Mouse (Mus musculus): Measurements from ENCODE around the gene Spesp1. TPM values are rescaled to one million over a fixed set of nuclear protein-coding genes. Genes with fewer than 3 reads are reported as not detected.

The Spesp1 gene
- polyA plus RNA-seq, 1 experiment from 2014 or later: not detected

DNA sequence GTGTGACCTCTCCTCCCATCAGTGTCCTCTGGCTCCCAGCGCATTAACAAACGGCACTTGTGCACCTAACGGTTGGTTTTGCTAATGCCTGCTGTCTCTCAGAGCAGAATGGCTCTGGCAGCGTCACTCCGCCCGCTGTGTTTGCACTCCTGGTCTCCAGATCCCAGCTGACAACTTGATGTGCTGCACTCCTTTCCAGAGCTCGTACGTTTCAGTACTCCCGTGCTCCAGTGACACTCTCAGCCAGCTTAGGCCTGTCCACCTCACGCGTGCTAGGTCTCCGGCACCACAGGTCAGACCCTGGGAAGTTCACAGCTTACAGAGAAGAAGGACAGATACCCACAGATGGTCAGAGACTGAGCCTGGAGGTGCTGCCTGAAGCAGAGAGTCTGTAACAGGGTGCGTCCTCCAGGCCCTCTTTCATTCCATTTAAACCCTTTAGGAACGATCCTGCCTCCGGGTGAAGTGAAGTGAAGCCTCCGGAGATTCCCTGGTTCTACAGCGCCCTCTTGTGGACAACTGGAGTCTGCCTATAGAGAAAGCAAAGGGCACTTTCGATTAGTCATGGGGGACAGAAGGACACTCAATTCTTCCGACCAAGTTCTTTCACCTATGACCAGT lies 37.9 kb downstream of the Spesp1 start:
- no peak overlapping the region for H3K4me3 ChIP-seq
- H3K4me1 ChIP-seq: peaks cover 18% of the 10 kb centered on the region
- H3K27me3 ChIP-seq: peaks cover 6% of the 10 kb centered on the region
- H3K4me2 ChIP-seq (replicated peaks): peak overlapping the region; percentile 46
- H3K27ac ChIP-seq: no peak overlapping the region; the same call in 1 of the 2 replicates
- no peaks in the 10 kb centered on the region for H3K9me3 ChIP-seq (replicated peaks)
- H3K36me3 ChIP-seq: no peaks in the 10 kb centered on the region
- WGBS: 20% methylated on average over 19 of the region's 19 CpGs
- ATAC-seq (ENCODE audit: low FRiP score): peak; percentile 66
- H3K9ac ChIP-seq: no peak overlapping the region

DNA sequence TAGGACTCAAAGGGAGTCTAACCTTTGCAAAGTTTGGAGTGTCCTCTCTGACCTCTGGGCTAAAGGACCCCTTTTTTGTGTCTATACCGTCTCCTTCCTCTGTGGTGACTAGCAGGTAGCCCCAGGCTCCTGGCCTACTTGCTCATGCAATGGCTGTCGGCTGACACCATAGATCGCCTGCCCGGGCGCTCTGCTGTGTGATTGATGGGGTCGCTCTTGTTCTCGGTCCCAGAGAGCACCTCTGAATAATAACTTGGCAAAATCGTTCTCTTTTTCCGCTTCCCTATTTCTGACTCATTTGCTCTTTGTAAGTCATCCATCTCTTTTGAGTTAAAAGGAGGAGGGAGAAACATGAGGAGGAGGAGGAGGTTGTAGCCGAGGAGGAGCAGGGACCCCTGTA lies 42.0 kb downstream of the Spesp1 start:
- ATAC-seq (ENCODE audit: low FRiP score): no peak
- Histone ChIP-seq H3K9ac (no peak overlapping the region), H3K4me1 (peaks cover 22% of the 10 kb centered on the region), H3K27ac (no peak overlapping the region), H3K4me3 (no peak overlapping the region), H3K9me3 (replicated peaks) (no peaks in the 10 kb centered on the region), H3K27me3 (peaks cover 6% of the 10 kb centered on the region), H3K36me3 (no peaks in the 10 kb centered on the region), H3K4me2 (replicated peaks) (no peak overlapping the region)
- 27% methylated on average over 10 of the region's 10 CpGs for WGBS

DNA sequence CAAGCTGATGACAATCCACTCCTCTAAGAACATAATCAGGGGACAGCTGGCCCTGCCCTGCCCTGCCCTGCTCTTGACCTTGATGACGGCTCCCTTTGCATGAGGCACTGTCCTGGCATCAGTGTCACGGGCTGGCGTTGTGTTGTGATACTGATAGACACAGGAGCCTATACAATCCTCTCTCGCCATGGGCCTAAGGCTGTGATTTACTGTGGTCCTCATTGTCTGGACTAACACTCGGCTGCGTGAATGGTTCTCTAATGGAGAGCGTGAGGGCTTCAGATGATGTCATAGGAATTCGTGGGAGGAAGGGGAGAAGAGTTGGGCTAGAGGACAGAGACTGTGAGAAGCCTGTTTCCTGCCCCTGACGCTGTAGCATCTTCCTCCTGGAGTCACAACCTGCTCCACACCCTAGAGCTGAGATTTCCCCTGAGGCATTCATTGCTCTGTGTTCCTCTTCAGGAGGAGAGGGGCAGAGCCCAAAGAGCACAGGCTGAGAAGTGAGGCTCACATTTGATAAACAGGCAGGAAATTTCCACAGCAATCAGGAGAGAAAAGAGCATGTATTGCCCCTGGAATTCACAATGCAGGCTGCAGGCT lies 44.5 kb downstream of the Spesp1 start:
- Histone ChIP-seq H3K4me3 (no peak overlapping the region), H3K4me1 (peaks cover 17% of the 10 kb centered on the region; the same call in 1 of the 2 replicates), H3K9ac (no peak overlapping the region), H3K27me3 (no peaks in the 10 kb centered on the region), H3K9me3 (replicated peaks) (no peaks in the 10 kb centered on the region), H3K4me2 (replicated peaks) (no peak overlapping the region), H3K36me3 (no peaks in the 10 kb centered on the region), H3K27ac (no peak overlapping the region)
- ATAC-seq (ENCODE audit: low FRiP score): no peak
- WGBS: 47% methylated on average over 9 of the region's 9 CpGs

DNA sequence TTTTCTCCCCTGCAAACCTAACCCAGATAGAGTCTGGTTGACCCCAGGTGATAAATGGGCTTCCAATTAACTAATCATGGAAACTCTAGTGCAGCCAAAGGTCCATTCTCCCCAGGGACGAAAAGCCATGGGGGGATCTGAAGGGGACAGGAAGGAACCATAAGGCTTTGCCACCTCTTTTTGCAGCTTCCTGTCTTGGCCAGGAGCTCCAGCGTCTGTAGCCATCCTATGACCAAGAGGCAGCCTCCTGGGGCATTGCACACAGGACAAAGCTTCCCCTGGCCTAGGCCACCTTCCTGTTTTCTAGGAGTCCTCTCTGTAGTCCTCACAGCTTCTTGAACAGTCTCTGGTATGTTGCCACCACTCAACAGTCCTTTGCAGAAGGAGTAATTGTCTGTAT lies 46.5 kb downstream of the Spesp1 start:
- H3K4me2 ChIP-seq (replicated peaks): no peak overlapping the region
- H3K4me3 ChIP-seq: no peak overlapping the region
- no peak overlapping the region for H3K9ac ChIP-seq
- WGBS: 85% methylated on average over 2 of the region's 2 CpGs
- H3K9me3 ChIP-seq (replicated peaks): no peaks in the 10 kb centered on the region
- H3K27ac ChIP-seq: no peak overlapping the region
- H3K27me3 ChIP-seq: no peaks in the 10 kb centered on the region
- peaks cover 16% of the 10 kb centered on the region; the same call in 1 of the 2 replicates for H3K4me1 ChIP-seq
- ATAC-seq (ENCODE audit: low FRiP score): no peak
- H3K36me3 ChIP-seq: no peaks in the 10 kb centered on the region

DNA sequence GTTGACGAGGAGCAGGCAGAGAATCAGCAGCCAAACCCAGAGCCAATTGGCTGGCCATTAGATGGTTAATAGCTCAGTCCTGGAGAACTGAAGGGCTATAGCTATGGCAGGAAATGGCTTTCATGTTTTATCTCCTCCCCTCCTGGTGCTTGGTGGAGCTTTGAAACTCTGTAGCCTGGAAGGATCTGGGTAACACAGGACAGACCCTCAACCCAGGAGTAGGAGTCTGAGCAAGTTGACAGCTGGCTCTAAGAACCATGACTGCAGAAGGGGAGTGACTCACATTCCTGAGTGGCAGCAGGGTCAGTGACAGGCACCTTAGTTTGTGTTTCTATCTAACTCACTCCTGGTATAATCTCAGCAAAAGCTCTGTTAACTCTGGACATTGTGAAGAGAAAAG lies 49.4 kb downstream of the Spesp1 start:
- Histone ChIP-seq H3K4me3 (no peak overlapping the region), H3K9me3 (replicated peaks) (no peaks in the 10 kb centered on the region), H3K9ac (no peak overlapping the region), H3K27me3 (no peaks in the 10 kb centered on the region), H3K36me3 (no peaks in the 10 kb centered on the region), H3K27ac (no peak overlapping the region), H3K4me2 (replicated peaks) (no peak overlapping the region), H3K4me1 (peaks cover 6% of the 10 kb centered on the region; the same call in 1 of the 2 replicates)
- WGBS: 63% methylated on average over 1 of the region's 1 CpGs
- no peak for ATAC-seq (ENCODE audit: low FRiP score)

DNA sequence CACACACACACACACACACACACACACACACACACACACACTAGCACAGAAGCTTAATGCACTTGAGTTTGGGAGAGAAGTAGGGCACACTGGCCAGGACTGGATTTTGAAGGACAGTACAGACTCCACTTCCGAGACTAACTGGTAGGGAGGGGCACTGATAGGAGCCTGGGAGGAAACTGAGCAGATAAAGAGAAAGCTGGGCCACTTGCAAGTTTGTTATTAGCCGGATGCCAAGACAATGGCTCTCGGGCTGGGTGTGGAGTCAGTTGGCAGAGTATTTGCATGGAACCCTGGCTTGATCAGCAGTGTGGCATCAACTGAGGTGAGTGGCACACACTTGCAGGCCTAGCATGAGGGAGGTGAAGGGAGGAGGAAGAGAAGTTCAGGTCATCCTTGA lies 51.0 kb downstream of the Spesp1 start:
- no peaks in the 10 kb centered on the region for H3K9me3 ChIP-seq (replicated peaks)
- no peak overlapping the region for H3K4me3 ChIP-seq
- no peaks in the 10 kb centered on the region for H3K27me3 ChIP-seq
- H3K36me3 ChIP-seq: no peaks in the 10 kb centered on the region
- H3K4me1 ChIP-seq: no peaks in the 10 kb centered on the region
- H3K4me2 ChIP-seq (replicated peaks): no peak overlapping the region
- no peak for ATAC-seq (ENCODE audit: low FRiP score)
- 79% methylated on average over 3 of the region's 3 CpGs for WGBS
- H3K9ac ChIP-seq: no peak overlapping the region
- H3K27ac ChIP-seq: no peak overlapping the region

DNA sequence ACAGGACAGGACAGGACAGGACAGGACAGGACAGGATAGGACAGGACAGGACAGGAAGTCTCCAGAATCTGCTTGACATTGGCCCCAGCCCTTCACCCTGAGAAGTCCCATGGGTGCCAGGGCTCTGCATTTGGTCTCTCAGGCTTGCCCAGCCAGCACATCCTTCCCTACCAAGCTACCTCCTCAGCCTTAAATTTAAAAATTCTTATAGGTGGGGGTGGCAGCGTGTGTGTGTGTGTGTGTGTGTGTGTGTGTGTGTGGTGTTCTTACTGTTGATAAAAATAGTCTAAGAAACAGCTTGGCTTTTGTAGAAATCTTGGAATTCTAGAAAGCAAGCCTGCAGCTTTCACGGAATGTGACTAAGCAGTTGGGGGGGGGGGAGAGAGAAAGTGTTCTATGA lies 52.0 kb downstream of the Spesp1 start:
- 93% methylated on average over 2 of the region's 2 CpGs for WGBS
- no peak overlapping the region for H3K4me3 ChIP-seq
- no peak overlapping the region for H3K9ac ChIP-seq

DNA sequence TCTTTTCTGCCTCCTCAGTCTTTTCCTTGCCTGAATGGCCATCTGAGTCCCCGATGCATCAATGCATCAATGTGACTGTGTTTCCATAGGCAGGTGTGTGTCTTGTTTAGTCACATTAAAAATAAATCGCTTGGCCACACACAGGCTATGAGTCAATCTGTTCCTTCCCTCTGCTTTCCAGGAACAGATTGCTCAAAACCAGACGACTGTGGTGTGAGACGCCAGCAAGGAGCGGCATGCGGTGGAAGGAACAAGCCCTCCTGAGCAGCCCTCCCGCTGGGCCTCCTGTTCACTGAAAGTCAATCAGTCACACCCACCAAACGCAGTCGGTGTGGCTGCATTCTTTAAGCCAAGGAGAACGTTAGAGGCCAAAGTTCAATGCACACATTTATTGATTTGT lies 59.5 kb downstream of the Spesp1 start:
- no peak overlapping the region for H3K27ac ChIP-seq
- 9% methylated on average over 10 of the region's 10 CpGs for whole genome bisulfite sequencing

More for the DNA sequence above, 52.0 kb downstream of the Spesp1 start:
- H3K4me1 ChIP-seq: no peaks in the 10 kb centered on the region
- no peak overlapping the region for H3K27ac ChIP-seq
- H3K36me3 ChIP-seq: no peaks in the 10 kb centered on the region
- H3K4me2 ChIP-seq (replicated peaks): no peak overlapping the region
- no peak for ATAC-seq (ENCODE audit: low FRiP score)
- no peaks in the 10 kb centered on the region for H3K27me3 ChIP-seq
- H3K9me3 ChIP-seq (replicated peaks): no peaks in the 10 kb centered on the region

DNA sequence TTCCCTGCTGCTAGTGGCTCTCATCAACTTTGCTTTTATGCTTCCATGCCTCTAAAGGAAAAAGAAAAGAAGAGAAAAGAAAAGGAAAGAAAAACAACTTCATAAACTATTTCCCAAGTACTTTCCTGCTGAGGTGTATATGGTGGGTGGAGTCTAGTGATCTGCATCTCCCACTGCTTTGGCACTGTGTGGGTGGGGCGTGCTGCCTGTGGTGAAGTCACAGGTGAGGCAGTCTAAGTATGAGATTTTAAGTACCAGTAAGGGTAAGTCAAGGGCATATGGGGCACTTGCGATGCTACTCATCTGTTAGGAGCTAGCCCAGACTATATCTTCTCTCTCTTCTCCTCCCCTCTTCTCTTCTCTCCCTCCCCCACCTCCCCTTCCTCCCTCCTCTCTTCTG lies 60.0 kb downstream of the Spesp1 start:
- Histone ChIP-seq H3K4me1 (peaks cover 5% of the 10 kb centered on the region), H3K27ac (no peak overlapping the region), H3K9me3 (replicated peaks) (no peaks in the 10 kb centered on the region), H3K4me3 (no peak overlapping the region), H3K36me3 (no peaks in the 10 kb centered on the region), H3K9ac (no peak overlapping the region), H3K27me3 (no peaks in the 10 kb centered on the region), H3K4me2 (replicated peaks) (no peak overlapping the region)
- no peak for ATAC-seq (ENCODE audit: low FRiP score)
- WGBS: 83% methylated on average over 2 of the region's 2 CpGs

More for the DNA sequence above, 59.5 kb downstream of the Spesp1 start:
- Histone ChIP-seq H3K4me2 (replicated peaks) (no peak overlapping the region), H3K4me3 (no peak overlapping the region), H3K9ac (no peak overlapping the region), H3K36me3 (no peaks in the 10 kb centered on the region), H3K9me3 (replicated peaks) (no peaks in the 10 kb centered on the region), H3K4me1 (peaks cover 5% of the 10 kb centered on the region), H3K27me3 (no peaks in the 10 kb centered on the region)
- ATAC-seq (ENCODE audit: low FRiP score): no peak

Small RNAs within 50 kb of the gene (microRNA-seq; reads per million reads assigned to microRNA genes)
- not detected for gene Gm25603

Other genes starting within 250 kb of the Spesp1 start
- gene Glce, start 159.6 kb downstream of the Spesp1 start, polyA plus RNA-seq (2016; fragmentation: Nextera tagmentation; extraction: Ambion mirVana): 26.9 and 27.2 TPM in 2 replicates
- gene Anp32a, start 59.1 kb upstream of the Spesp1 start, polyA plus RNA-seq (2016; fragmentation: Nextera tagmentation; extraction: Ambion mirVana): 166 and 171 TPM in 2 replicates